Mouse (Mus musculus) ES-Bruce4 (cell line): ENCODE results near the gene Rai1. TPM values are rescaled to one million over a fixed set of nuclear protein-coding genes. Genes with fewer than 3 reads are reported as not detected.

Source experiments
- H3K27ac ChIP-seq: 2 replicates; pipeline ENCODE4 v1.5.1; 2012; ENCODE audit warnings: low read length, inconsistent platforms; ENCODE audit not compliant: insufficient read depth
- H3K27me3 ChIP-seq: 2 replicates; pipeline ENCODE4 v1.6.1; 2012; ENCODE audit warnings: mild to moderate bottlenecking, low read length, inconsistent platforms; ENCODE audit not compliant: control insufficient read depth, poor library complexity, insufficient read depth, severe bottlenecking
- H3K36me3 ChIP-seq: 2 replicates; pipeline ENCODE4 v1.6.1; 2012; ENCODE audit warnings: inconsistent platforms, mild to moderate bottlenecking, low read length, moderate library complexity; ENCODE audit not compliant: control insufficient read depth, poor library complexity, insufficient read depth, severe bottlenecking
- H3K4me1 ChIP-seq: one replicate; pipeline ENCODE4 v1.8.1; 2011; ENCODE audit warnings: low read length; ENCODE audit not compliant: control insufficient read depth, insufficient read depth
- H3K4me3 ChIP-seq: 2 replicates; pipeline ENCODE4 v1.5.1; 2011; ENCODE audit warnings: low read depth, mild to moderate bottlenecking, low read length
- H3K9ac ChIP-seq: 2 replicates; pipeline ENCODE4 v1.6.1; 2012; ENCODE audit warnings: low read depth, mild to moderate bottlenecking, inconsistent platforms; ENCODE audit not compliant: poor library complexity, severe bottlenecking
- H3K9me3 ChIP-seq: replicated peaks from 2 replicates; pipeline ENCODE4 v1.6.1; 2012; ENCODE audit warnings: mild to moderate bottlenecking, low read length, inconsistent platforms; ENCODE audit not compliant: control insufficient read depth, poor library complexity, insufficient read depth, severe bottlenecking
- CTCF ChIP-seq: IDR thresholded peaks from one replicate; pipeline ENCODE4 v1.8.1; 2011; ENCODE audit warnings: low read depth, low read length
- EP300 ChIP-seq: IDR thresholded peaks from 2 replicates; pipeline ENCODE4 v1.6.1; 2011; ENCODE audit warnings: low read depth, low read length; ENCODE audit not compliant: insufficient read depth
- POLR2A ChIP-seq: IDR thresholded peaks from one replicate; pipeline ENCODE4 v1.8.1; 2011; ENCODE audit warnings: low read length; ENCODE audit not compliant: insufficient read depth
- polyA plus RNA-seq: library from polyadenylated mRNA; stranded (reverse); fragments of >200 nt; gene quantifications from 2 replicates; pipeline ENCODE4 v1.2.4, GENCODE M21; 2011; ENCODE audit warnings: low read depth; ENCODE audit not compliant: missing spikeins, insufficient read depth, insufficient read length

The Rai1 gene
- 21.9 and 27.4 TPM in 2 replicates for polyA plus RNA-seq

DNA sequence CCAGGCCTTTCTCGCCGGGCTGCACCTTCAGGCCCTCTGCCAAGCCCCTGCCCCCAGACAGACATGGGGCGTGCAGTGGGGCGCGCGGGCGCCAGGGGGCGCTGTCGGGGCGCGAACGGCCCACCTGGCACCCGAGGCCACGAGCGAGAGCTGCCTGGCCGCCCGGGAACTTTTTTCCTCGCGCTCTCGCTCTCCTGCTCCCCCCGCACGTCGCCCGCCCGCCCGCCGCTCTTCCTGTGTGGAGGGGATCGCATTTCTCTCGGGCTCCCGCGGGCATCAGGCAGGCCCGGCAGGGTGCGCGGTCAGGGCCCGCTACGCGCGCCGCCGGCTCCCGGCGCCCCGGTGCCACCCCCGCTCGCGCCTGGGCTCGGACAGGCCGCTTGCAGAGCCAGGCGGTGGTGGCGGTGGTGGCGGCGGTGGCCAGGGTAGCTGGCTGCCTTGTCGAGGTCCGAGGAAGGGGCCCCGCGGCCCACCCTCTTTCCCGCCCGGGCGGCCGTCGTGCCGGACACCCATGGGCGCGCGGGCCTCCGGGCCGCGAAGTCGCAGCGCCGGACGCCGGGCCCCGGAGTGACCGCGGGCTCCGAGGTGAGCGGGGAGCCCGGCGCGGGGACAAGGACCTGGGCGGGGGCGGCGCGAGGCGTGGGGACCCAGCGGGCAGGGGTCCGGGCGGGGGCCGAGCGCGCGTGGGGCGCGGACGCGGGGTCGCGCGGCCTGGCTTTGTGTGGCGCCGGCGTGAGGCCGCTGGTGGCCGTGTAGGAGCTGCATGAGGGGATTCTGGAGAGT lies at the start of gene Rai1:
Rai1 (plus strand) TSS at position 204 of the 783 bp plus-strand sequence.
- Histone ChIP-seq H3K4me1 (peaks cover 8% of the 10 kb centered on the region), H3K9ac (peak within 1 kb of the TSS; percentile 99), H3K36me3 (no peaks in the 10 kb centered on the region), H3K27me3 (peaks cover 10% of the 10 kb centered on the region), H3K4me3 (peak within 1 kb of the TSS; percentile 64), H3K9me3 (no peaks in the 10 kb centered on the region), H3K27ac (no peak within 1 kb of the TSS)
- TF ChIP-seq CTCF: peak; percentile 62
- no peak for TF ChIP-seq EP300

GRCm38 (mm10) chr11:60056520-60056919 lies 48.3 kb upstream of the Rai1 start:
- peaks cover 3% of the 10 kb centered on the region for H3K4me1 ChIP-seq
- no peak overlapping the region for H3K9ac ChIP-seq
- H3K36me3 ChIP-seq: no peaks in the 10 kb centered on the region
- TF ChIP-seq EP300 (no peak), CTCF (no peak), POLR2A (no peak)
- no peaks in the 10 kb centered on the region for H3K9me3 ChIP-seq
- H3K27ac ChIP-seq: no peak overlapping the region
- no peak overlapping the region for H3K4me3 ChIP-seq
- no peaks in the 10 kb centered on the region for H3K27me3 ChIP-seq

DNA sequence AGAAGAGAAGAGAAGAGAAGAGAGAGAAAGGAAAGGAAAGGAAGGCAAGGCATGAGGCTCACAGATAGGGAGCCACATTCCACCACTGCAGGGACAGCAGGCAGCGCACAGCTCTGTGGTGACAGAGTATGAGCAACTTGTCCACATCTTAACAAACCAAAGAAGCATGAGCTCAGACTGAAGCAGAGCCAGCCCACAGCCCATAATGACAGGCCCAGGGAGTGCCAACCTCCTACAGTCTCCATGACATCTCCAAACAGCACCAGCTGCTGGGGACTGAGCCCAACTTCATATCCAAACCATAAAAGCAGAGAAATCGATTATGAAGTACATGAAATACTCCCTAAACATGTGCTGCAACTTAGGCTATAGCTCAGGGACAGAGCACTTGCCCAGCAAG lies 46.8 kb upstream of the Rai1 start:
- H3K27ac ChIP-seq: no peak overlapping the region
- H3K9ac ChIP-seq: no peak overlapping the region
- H3K27me3 ChIP-seq: no peaks in the 10 kb centered on the region
- H3K4me3 ChIP-seq: no peak overlapping the region
- H3K9me3 ChIP-seq: no peaks in the 10 kb centered on the region
- peaks cover 3% of the 10 kb centered on the region for H3K4me1 ChIP-seq
- H3K36me3 ChIP-seq: no peaks in the 10 kb centered on the region
- no peak for TF ChIP-seq CTCF
- no peak for TF ChIP-seq POLR2A
- no peak for TF ChIP-seq EP300

GRCm38 (mm10) chr11:60058441-60058840 lies 46.4 kb upstream of the Rai1 start:
- no peak for TF ChIP-seq EP300
- no peak overlapping the region for H3K4me3 ChIP-seq
- no peaks in the 10 kb centered on the region for H3K36me3 ChIP-seq
- H3K27ac ChIP-seq: no peak overlapping the region
- H3K27me3 ChIP-seq: no peaks in the 10 kb centered on the region
- peaks cover 3% of the 10 kb centered on the region for H3K4me1 ChIP-seq
- no peaks in the 10 kb centered on the region for H3K9me3 ChIP-seq
- H3K9ac ChIP-seq: no peak overlapping the region

GRCm38 (mm10) chr11:60060026-60060425 lies 44.8 kb upstream of the Rai1 start:
- Histone ChIP-seq H3K4me1 (peaks cover 3% of the 10 kb centered on the region), H3K36me3 (no peaks in the 10 kb centered on the region), H3K9ac (no peak overlapping the region), H3K9me3 (no peaks in the 10 kb centered on the region), H3K27me3 (no peaks in the 10 kb centered on the region), H3K27ac (no peak overlapping the region), H3K4me3 (no peak overlapping the region)
- TF ChIP-seq POLR2A (no peak), CTCF (no peak), EP300 (no peak)

- no peaks in the 10 kb centered on the region for H3K27me3 ChIP-seq
- no peak overlapping the region for H3K27ac ChIP-seq
- TF ChIP-seq EP300 (no peak), CTCF (no peak), POLR2A (no peak)
- peaks cover 3% of the 10 kb centered on the region for H3K4me1 ChIP-seq
- no peak overlapping the region for H3K4me3 ChIP-seq
- H3K9ac ChIP-seq: no peak overlapping the region
- no peaks in the 10 kb centered on the region for H3K9me3 ChIP-seq
- H3K36me3 ChIP-seq: no peaks in the 10 kb centered on the region
These were observed 43.3 kb upstream of the Rai1 start for GRCm38 (mm10) chr11:60061504-60062006.
